Mouse (Mus musculus) limb, embryonic 11.5 days (tissue): Measurements from ENCODE around the gene Kcnip1. TPM values are rescaled to one million over a fixed set of nuclear protein-coding genes. Genes with fewer than 3 reads are reported as not detected.

Experiments used
- ATAC-seq: fragments of 200-750 bp; cut with Nextera tagmentation; 2 replicates; pipeline ENCODE4 v1.8.0; 2017; ENCODE audit warnings: low read depth; ENCODE audit not compliant: insufficient number of reproducible peaks, low FRiP score, low TSS enrichment
- DNase-seq: peaks from one replicate; pipeline ENCODE4 v3.0.0-alpha.2; 2015; ENCODE audit warnings: low spot score
- H3K27ac ChIP-seq: fragments of 300-500 bp; sonication (generic); replicated peaks from 2 replicates; pipeline ENCODE4 v1.5.1; 2014; ENCODE audit warnings: low read depth, mild to moderate bottlenecking, low read length
- H3K27me3 ChIP-seq: fragments of 300-500 bp; sonication (generic); 2 replicates; pipeline ENCODE4 v1.6.1; 2014; ENCODE audit warnings: mild to moderate bottlenecking, low read length, mixed read lengths; ENCODE audit not compliant: control insufficient read depth, insufficient read depth
- H3K36me3 ChIP-seq: fragments of 300-500 bp; sonication (generic); 2 replicates; pipeline ENCODE4 v1.6.1; 2014; ENCODE audit warnings: mild to moderate bottlenecking, low read length, moderate library complexity, mixed read lengths; ENCODE audit not compliant: control insufficient read depth, insufficient read depth
- H3K4me1 ChIP-seq: fragments of 300-500 bp; sonication (generic); 2 replicates; pipeline ENCODE4 v1.6.1; 2014; ENCODE audit warnings: low read length, mixed read lengths; ENCODE audit not compliant: control insufficient read depth, insufficient read depth
- H3K4me2 ChIP-seq: fragments of 300-500 bp; sonication (generic); 2 replicates; pipeline ENCODE4 v1.6.1; 2014; ENCODE audit warnings: low read depth, mild to moderate bottlenecking, moderate library complexity; ENCODE audit not compliant: severe bottlenecking
- H3K4me3 ChIP-seq: fragments of 300-500 bp; sonication (generic); 2 replicates; pipeline ENCODE4 v1.5.1; 2014; ENCODE audit warnings: low read depth, low read length
- H3K9ac ChIP-seq: fragments of 300-500 bp; sonication (generic); 2 replicates; pipeline ENCODE4 v1.6.1; 2014; ENCODE audit warnings: mild to moderate bottlenecking, low read length
- H3K9me3 ChIP-seq: fragments of 300-500 bp; sonication (generic); 2 replicates; pipeline ENCODE4 v1.6.1; 2016; ENCODE audit warnings: low read length; ENCODE audit not compliant: control insufficient read depth
- WGBS: fragments of 180-500 bp; shearing (Covaris S2); extraction: QIAGEN DNeasy Blood & Tissue Kit; methylation state at CpG from one replicate; pipeline ENCODE4 v1.1.7; 2014; 5-methylcytosine and 5-hydroxymethylcytosine counted together
- polyA plus RNA-seq: library from polyadenylated mRNA; unstranded; fragments of >200 nt; fragmentation: Nextera tagmentation; extraction: Ambion mirVana; gene quantifications from 2 replicates; pipeline ENCODE4 v1.2.1, GENCODE M21; 2014

Kcnip1 gene
- polyA plus RNA-seq, 1 experiment from 2014 or later: 0.80 TPM

DNA sequence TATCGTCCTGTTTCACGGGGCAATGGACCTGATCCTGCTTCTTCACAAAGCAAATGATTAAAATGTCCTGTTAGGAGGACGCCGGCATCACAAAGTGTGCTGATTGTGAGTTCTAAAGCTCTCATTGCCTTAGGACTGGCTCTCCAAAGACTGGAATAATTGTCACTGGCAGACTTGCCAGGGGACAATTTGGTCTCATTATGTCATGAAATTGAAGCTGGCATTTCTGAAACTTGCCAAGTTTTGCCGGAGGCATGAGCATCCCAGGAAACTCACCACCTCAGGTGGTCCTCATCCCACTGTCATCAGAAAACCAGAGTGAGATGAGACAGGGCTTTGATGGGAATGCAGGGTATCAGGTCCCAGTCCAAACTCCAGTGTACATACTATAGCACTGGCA is 171.6 kb downstream of the Kcnip1 start:
- H3K27me3 ChIP-seq: no peaks in the 10 kb centered on the region
- WGBS: 93% methylated on average over 5 of the region's 5 CpGs
- H3K4me3 ChIP-seq: no peak overlapping the region
- H3K9ac ChIP-seq: no peak overlapping the region
- no peaks in the 10 kb centered on the region for H3K9me3 ChIP-seq
- peaks cover 6% of the 10 kb centered on the region; the same call in 1 of the 2 replicates for H3K4me1 ChIP-seq
- ATAC-seq: no peak
- no peak overlapping the region for H3K27ac ChIP-seq
- DNase-seq: no peak
- H3K4me2 ChIP-seq: no peak overlapping the region
- H3K36me3 ChIP-seq: no peaks in the 10 kb centered on the region

DNA sequence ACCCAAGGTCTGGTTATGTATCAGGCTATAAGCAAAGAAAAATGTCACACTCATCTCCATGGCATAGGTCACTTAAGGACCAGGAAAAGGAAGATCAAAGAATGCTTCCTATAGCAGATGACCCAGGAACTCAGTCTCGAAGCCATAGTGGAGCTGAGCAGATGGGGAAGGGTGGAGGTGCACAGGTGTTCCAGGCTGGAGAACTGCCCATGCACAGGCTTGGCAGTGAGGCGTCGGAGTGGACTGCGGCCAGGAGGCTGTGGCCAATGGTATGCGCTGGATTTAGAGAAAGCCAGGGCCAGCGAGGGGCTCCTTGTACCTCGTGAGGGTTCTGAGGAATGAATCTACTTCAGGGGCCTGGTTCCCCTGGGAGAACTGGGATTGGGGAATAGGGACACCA is 172.1 kb downstream of the Kcnip1 start:
- H3K36me3 ChIP-seq: no peaks in the 10 kb centered on the region
- ATAC-seq (no peak), DNase-seq (no peak)
- 86% methylated on average over 7 of the region's 7 CpGs for WGBS
- no peaks in the 10 kb centered on the region for H3K9me3 ChIP-seq
- H3K4me3 ChIP-seq: no peak overlapping the region
- H3K4me1 ChIP-seq: peaks cover 6% of the 10 kb centered on the region; the same call in 1 of the 2 replicates
- H3K27me3 ChIP-seq: no peaks in the 10 kb centered on the region
- H3K4me2 ChIP-seq: no peak overlapping the region
- no peak overlapping the region for H3K27ac ChIP-seq
- no peak overlapping the region for H3K9ac ChIP-seq

DNA sequence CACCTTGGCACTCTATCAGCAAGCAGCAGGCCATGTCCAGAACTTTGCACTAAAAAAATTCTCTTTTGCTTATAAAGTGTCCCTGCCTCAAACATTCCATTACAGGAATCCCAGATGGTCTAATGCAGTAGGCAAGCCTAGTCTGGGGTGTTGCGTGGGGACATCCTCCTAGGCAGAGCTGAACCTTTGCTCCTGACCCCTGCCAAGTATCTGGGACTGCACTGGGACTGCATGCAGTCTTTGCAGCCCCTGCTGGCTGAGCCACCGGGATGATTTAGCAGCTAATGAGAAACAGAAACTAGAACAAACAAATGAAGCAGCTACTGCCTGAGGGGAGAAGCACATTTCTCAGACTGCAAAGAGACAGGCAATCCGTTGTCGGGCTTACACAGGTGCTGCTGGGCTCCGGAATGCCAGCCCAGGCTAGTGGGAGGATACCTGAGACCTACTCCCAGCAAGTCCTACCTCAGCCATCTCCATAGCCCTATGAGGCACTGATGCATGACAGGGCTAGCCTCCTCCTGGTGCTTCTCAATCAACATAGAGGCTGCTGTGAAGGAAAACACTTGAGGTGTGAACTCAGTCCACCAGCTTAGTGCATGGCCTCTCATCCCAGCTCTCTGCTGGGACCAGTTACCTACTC is 174.0 kb downstream of the Kcnip1 start:
- 8% methylated on average over 5 of the region's 5 CpGs for WGBS
- no peak for DNase-seq
- Histone ChIP-seq H3K4me1 (peaks cover 6% of the 10 kb centered on the region; the same call in 1 of the 2 replicates), H3K9me3 (no peaks in the 10 kb centered on the region), H3K27ac (no peak overlapping the region), H3K9ac (no peak overlapping the region), H3K27me3 (no peaks in the 10 kb centered on the region), H3K4me2 (no peak overlapping the region), H3K36me3 (no peaks in the 10 kb centered on the region), H3K4me3 (no peak overlapping the region)
- ATAC-seq: no peak

DNA sequence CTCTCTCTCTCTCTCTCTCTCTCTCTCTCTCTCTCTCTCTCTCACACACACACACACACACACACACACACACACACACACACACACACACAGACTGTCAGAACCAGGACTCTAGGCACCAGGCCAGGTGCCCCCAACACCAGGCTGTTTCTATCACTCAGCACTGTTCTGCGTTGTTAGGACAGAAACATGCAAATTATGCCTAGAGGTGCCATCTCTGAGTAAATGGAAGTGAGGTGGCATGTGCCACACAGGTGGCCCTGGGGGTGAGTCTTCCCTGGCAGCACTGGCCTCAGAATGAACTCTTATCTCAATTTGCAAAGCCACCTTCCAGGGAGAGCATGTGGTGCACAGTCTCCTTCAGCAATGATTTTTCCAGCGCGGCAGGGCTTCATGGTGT is 176.9 kb downstream of the Kcnip1 start:
- Histone ChIP-seq H3K27me3 (no peaks in the 10 kb centered on the region), H3K4me3 (no peak overlapping the region), H3K36me3 (no peaks in the 10 kb centered on the region), H3K27ac (no peak overlapping the region), H3K9ac (no peak overlapping the region), H3K4me1 (peaks cover 6% of the 10 kb centered on the region; the same call in 1 of the 2 replicates), H3K4me2 (no peak overlapping the region), H3K9me3 (no peaks in the 10 kb centered on the region)
- no peak for ATAC-seq
- 52% methylated on average over 3 of the region's 3 CpGs for WGBS
- no peak for DNase-seq

DNA sequence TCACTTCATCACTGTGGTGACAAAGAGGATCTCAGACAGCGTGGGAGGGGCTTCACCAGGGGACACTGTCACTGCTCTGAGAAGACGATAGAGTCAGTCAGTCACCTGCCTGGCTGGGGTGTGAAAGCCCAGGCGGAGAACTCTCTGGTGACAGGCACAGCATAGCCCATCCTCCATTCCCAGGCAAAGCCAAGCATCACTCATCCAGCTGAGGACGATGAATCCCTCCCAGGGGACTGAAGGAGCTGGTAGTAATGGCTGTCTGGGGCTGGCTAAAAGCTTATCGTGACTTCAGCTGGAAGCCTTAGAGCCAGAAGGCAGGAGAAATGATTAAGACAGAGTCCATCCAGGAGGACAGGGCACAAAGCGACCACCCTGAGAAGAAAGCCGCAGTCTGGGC is 182.8 kb downstream of the Kcnip1 start:
- Histone ChIP-seq H3K27ac (no peak overlapping the region), H3K4me1 (no peaks in the 10 kb centered on the region), H3K36me3 (no peaks in the 10 kb centered on the region), H3K9ac (no peak overlapping the region), H3K4me3 (no peak overlapping the region), H3K4me2 (no peak overlapping the region), H3K27me3 (no peaks in the 10 kb centered on the region), H3K9me3 (no peaks in the 10 kb centered on the region)
- DNase-seq: no peak
- no peak for ATAC-seq
- 54% methylated on average over 7 of the region's 7 CpGs for WGBS

DNA sequence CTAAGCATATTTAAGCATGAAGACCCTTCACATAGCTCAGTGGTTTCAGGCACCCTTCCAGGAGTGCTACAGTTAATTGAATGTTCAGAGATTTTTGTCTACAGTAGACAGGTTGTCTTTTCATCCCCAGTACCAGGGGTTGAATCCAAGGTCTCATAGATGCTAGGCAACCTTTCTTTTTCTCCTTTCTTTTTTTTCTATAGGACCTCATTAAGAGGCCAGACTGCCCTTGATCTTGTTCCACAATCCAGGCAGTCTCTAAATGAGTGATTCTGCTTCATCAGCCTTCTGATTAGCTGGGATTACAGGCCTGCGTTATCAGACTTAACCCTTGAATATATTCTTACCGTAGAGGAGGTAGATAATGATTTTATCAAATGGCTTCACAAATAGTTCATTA is 189.9 kb downstream of the Kcnip1 start:
- ATAC-seq: no peak
- Histone ChIP-seq H3K36me3 (no peaks in the 10 kb centered on the region), H3K9ac (no peak overlapping the region), H3K9me3 (no peaks in the 10 kb centered on the region), H3K4me3 (no peak overlapping the region), H3K4me1 (no peaks in the 10 kb centered on the region), H3K27me3 (no peaks in the 10 kb centered on the region), H3K4me2 (no peak overlapping the region), H3K27ac (no peak overlapping the region)
- WGBS: 92% methylated on average over 2 of the region's 2 CpGs
- no peak for DNase-seq

DNA sequence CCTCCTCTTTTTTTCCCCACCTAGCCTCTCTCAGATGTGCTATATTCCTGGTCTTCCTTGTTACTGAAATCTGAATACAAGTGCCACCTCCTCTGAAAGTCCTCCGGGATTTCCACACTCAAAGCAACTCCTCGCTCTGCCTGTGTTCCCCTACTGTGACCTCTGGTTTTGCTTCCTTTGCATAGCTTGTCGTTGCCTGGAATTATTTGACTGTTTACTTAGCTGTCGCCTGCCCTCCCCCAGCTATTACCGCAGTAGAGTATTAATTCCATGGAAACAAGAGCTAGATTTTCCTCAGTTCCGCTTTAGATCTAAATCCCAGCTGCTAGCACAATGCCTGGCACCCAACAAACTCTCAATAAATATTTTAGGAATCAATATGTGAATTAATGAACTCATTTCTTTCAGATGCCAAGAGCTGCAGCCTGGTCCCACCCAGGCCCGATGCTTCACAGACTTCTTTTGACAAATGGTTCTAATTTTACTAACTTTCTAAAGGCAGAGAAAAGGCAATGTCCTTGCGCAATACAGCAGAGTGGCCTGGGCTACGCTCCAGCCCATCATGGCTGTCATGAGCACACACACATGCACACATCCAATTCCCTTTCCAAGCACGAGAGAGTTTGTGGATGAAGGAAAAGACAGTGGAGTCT is 192.4 kb downstream of the Kcnip1 start:
- WGBS: 76% methylated on average over 10 of the region's 10 CpGs
- Histone ChIP-seq H3K9me3 (no peaks in the 10 kb centered on the region), H3K27me3 (no peaks in the 10 kb centered on the region), H3K9ac (no peak overlapping the region), H3K36me3 (no peaks in the 10 kb centered on the region), H3K4me3 (no peak overlapping the region), H3K4me1 (no peaks in the 10 kb centered on the region), H3K27ac (no peak overlapping the region), H3K4me2 (no peak overlapping the region)
- no peak for ATAC-seq
- DNase-seq: no peak

DNA sequence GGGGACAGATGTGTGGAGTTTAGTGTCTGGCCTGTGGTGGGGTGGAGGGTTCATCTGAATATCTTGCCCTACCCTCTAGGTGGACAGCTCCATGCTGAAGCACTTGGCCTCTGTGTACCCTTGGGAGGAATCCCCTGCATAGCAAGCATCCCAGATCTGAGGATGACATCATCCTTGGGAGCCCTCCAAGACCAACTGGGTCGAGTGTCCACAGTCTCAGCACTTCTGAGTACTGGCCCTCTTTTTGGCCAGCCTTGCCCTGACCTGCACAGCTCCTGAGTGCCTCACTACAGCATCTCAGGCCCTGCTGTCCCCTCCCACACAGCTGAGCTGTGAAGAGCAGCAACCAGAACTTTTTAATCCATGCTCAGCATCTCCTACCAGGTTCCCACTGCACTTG is 193.0 kb downstream of the Kcnip1 start:
- ATAC-seq (no peak), DNase-seq (no peak)
- H3K36me3 ChIP-seq: no peaks in the 10 kb centered on the region
- no peak overlapping the region for H3K4me3 ChIP-seq
- H3K4me1 ChIP-seq: no peaks in the 10 kb centered on the region
- no peaks in the 10 kb centered on the region for H3K9me3 ChIP-seq
- H3K4me2 ChIP-seq: no peak overlapping the region
- H3K27me3 ChIP-seq: no peaks in the 10 kb centered on the region
- H3K9ac ChIP-seq: no peak overlapping the region
- no peak overlapping the region for H3K27ac ChIP-seq
- 60% methylated on average over 1 of the region's 1 CpGs for WGBS
